Mouse (Mus musculus): ENCODE data around the gene Olfr839-ps1. TPM values are rescaled to one million over a fixed set of nuclear protein-coding genes. Genes with fewer than 3 reads are reported as not detected.

Olfr839-ps1 gene
- total RNA-seq (2021) = not detected
- long read RNA-seq, experiment 1 = 0 reads
- long read RNA-seq, experiment 2 = 0 reads

GRCm38 (mm10) chr9:19177212-19177611 is at the start of gene Olfr839-ps1:
TSS of gene Olfr839-ps1 (minus strand) at chr9:19177312.
- DNase-seq (ENCODE audit: low spot score in 2 of 2) = no peak

DNA sequence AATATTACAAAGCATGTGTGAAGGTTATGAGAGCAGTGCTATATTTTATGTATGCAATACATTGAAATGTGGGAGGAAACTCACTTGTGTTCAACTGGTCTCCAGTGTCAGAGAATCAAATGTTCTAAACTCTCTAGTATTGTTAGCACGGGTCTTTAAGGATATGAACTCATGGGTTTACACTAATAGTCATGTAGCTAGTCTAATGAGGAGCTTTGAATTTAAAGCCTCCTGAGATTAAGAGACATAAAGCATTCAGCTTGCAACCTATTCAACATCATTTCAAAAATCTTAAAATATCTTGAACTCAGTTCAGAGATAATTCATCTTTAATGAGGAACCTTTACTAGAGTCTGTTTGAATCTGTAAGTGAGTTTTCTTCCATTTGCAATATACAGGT is 41.1 kb downstream of the Olfr839-ps1 start, which contains the start of gene Olfr837:
Olfr837 (plus strand) TSS at position 301 of the 400 bp plus-strand sequence.
- no peak for DNase-seq (ENCODE audit: low spot score in 2 of 2)

DNA sequence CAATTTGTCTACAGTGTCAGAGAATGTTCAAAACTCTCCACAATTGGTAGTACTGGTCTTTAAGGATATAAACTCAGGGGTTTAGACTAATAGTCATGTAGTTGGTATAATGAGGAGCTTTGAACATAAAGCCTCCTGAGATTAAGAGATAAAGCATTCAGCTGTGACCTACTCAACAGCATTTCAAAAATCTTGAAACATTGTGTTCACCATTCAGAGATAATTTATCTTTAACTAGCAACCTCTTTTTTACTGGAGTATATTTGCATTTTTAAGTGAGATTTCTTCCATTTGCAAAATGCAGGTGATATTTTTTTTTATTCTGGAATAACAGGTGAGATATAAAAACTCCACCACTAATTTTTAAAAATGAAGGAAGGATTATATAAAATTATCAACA is 57.0 kb downstream of the Olfr839-ps1 start, which contains the start of gene Olfr836:
Olfr836 (plus strand) TSS at position 301 of the 400 bp plus-strand sequence.
- DNase-seq (ENCODE audit: low spot score in 2 of 2) = no peak

Other genes with a start within 250 kb of the Olfr839-ps1 start
- gene Olfr832, start 240.2 kb downstream of the Olfr839-ps1 start, total RNA-seq (2021) = not detected
- not detected for gene Olfr834, start 189.3 kb downstream of the Olfr839-ps1 start, total RNA-seq (2021)
- not detected for gene Olfr835, start 144.6 kb downstream of the Olfr839-ps1 start, total RNA-seq (2021)
- gene Olfr836, start 56.9 kb downstream of the Olfr839-ps1 start, total RNA-seq (2021) = not detected
- not detected for gene Olfr837, start 41.0 kb downstream of the Olfr839-ps1 start, total RNA-seq (2021)
- not detected for gene Olfr843, start 74.7 kb upstream of the Olfr839-ps1 start, total RNA-seq (2021)
- not detected for gene Olfr844, start 139.0 kb upstream of the Olfr839-ps1 start, total RNA-seq (2021)
- gene Olfr845, start 159.1 kb upstream of the Olfr839-ps1 start, total RNA-seq (2021) = not detected
- gene Olfr846, start 186.7 kb upstream of the Olfr839-ps1 start, total RNA-seq (2021) = not detected
- not detected for gene Olfr847, start 201.4 kb upstream of the Olfr839-ps1 start, total RNA-seq (2021)